Comparison of ENCODE assay signal across 15 mouse cellular contexts in the genomic region with DNA sequence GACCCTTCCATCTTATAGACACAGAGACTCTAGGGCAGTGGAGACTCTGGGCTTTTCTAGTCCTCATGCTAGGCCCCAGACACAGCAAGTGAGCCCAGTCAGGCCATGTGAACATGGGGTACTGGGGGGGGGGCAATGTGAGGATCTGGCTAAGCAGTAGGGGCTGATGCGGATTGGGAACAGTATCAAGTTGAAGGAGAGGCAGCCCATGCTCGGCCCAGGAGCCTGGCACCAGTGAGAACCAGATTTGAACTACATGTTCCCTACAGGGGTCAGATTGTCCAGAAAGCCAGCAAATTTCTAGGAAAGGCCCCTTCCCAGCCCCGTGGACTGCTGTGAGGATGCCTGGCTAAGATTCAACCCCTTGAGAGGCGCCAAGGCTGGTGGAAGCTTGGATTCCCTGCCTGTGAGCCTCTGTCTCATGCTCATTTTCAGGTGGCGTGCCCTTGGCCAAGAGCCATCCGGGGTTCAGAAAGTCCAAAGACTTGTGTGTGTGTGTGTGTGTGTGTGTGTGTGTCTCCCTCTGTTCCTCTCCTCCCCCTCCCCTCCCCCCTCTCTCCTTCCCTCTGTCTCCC. TPM values are rescaled to one million over a fixed set of nuclear protein-coding genes. Genes with fewer than 3 reads are reported as not detected.
DNase-seq lines count a peak whose midpoint lies in the region; ATAC-seq lines count a peak whose summit lies in the region.
"Had no signal": no experiment of that assay in that cellular context is flagged by ENCODE, and none has a peak within 500 bp of the region (broad histone marks: within the 10 kb centered on the region; RNA-seq: fewer than 3 reads in every experiment).

No protein-coding gene starts in this region.

- WGBS in hindbrain, embryonic 13.5 days: 83% methylated on average over 6 of the region's 6 CpGs
- 87% methylated on average over 6 of the region's 6 CpGs for WGBS in hindbrain, embryonic 10.5 days
- 83% methylated on average over 6 of the region's 6 CpGs for WGBS in midbrain, embryonic 14.5 days
- WGBS in midbrain, embryonic 15.5 days: 78% methylated on average over 6 of the region's 6 CpGs

- H3K4me1 ChIP-seq in hindbrain, embryonic 13.5 days (replicated peaks): peaks cover 7% of the 10 kb centered on the region; the same call in 1 of the 2 replicates
- peaks cover 14% of the 10 kb centered on the region; the same call in 1 of the 2 replicates for H3K4me1 ChIP-seq in hindbrain, embryonic 10.5 days (replicated peaks)
- H3K4me1 ChIP-seq in midbrain, embryonic 14.5 days (ENCODE audit: control insufficient read depth, insufficient read depth, low read length): no peaks in the 10 kb centered on the region
- peaks cover 11% of the 10 kb centered on the region; the same call in 1 of the 2 replicates for H3K4me1 ChIP-seq in midbrain, embryonic 15.5 days
- H3K4me1 ChIP-seq: liver, embryonic 12.5 days; neural tube, embryonic 12.5 days had no signal

- no peaks in the 10 kb centered on the region for H3K9me3 ChIP-seq in hindbrain, embryonic 13.5 days
- no peaks in the 10 kb centered on the region for H3K9me3 ChIP-seq in hindbrain, embryonic 10.5 days
- H3K9me3 ChIP-seq in midbrain, embryonic 14.5 days (ENCODE audit: control insufficient read depth, low read length): no peaks in the 10 kb centered on the region
- no peaks in the 10 kb centered on the region for H3K9me3 ChIP-seq in midbrain, embryonic 15.5 days
- H3K9me3 ChIP-seq: forebrain, embryonic 12.5 days; heart, embryonic 10.5 days; liver, embryonic 12.5 days; lung, embryonic 15.5 days; neural tube, embryonic 12.5 days had no signal

- DNase-seq in hindbrain, embryonic 10.5 days (ENCODE audit: low spot score): no peak
- DNase-seq in midbrain, embryonic 14.5 days: peak; percentile 21
- DNase-seq in kidney, adult 9 months: peak; percentile 45
- DNase-seq in lung, postnatal 14 days: no peak
- no peak for DNase-seq in heart, postnatal 36 days
- DNase-seq: gastrocnemius, postnatal 36 days; heart, postnatal 10 days; layer of hippocampus, postnatal 36 days had no signal

- no peaks in the 10 kb centered on the region for H3K36me3 ChIP-seq in hindbrain, embryonic 13.5 days
- no peaks in the 10 kb centered on the region for H3K36me3 ChIP-seq in hindbrain, embryonic 10.5 days
- H3K36me3 ChIP-seq in midbrain, embryonic 14.5 days (ENCODE audit: control insufficient read depth, insufficient read depth, low read length): no peaks in the 10 kb centered on the region
- no peaks in the 10 kb centered on the region for H3K36me3 ChIP-seq in midbrain, embryonic 15.5 days (replicated peaks)
- H3K36me3 ChIP-seq: forebrain, embryonic 12.5 days; heart, embryonic 10.5 days; liver, embryonic 12.5 days; lung, embryonic 15.5 days; neural tube, embryonic 12.5 days had no signal

- H3K27me3 ChIP-seq in hindbrain, embryonic 13.5 days: no peaks in the 10 kb centered on the region; the same call in 1 of the 2 replicates
- no peaks in the 10 kb centered on the region for H3K27me3 ChIP-seq in hindbrain, embryonic 10.5 days (ENCODE audit: insufficient read depth, poor library complexity, severe bottlenecking)
- no peaks in the 10 kb centered on the region for H3K27me3 ChIP-seq in midbrain, embryonic 14.5 days (ENCODE audit: control insufficient read depth, insufficient read depth, low read length)
- no peaks in the 10 kb centered on the region for H3K27me3 ChIP-seq in midbrain, embryonic 15.5 days (replicated peaks)
- H3K27me3 ChIP-seq: forebrain, embryonic 12.5 days; liver, embryonic 12.5 days; lung, embryonic 15.5 days; neural tube, embryonic 12.5 days had no signal

- H3K27ac ChIP-seq in hindbrain, embryonic 13.5 days: no peak overlapping the region
- no peak overlapping the region for H3K27ac ChIP-seq in hindbrain, embryonic 10.5 days
- H3K27ac ChIP-seq in midbrain, embryonic 14.5 days (replicated peaks; ENCODE audit: low read depth, low read length): no peak overlapping the region
- no peak overlapping the region for H3K27ac ChIP-seq in midbrain, embryonic 15.5 days
- H3K27ac ChIP-seq: forebrain, embryonic 12.5 days; heart, embryonic 10.5 days; liver, embryonic 12.5 days; lung, embryonic 15.5 days; neural tube, embryonic 12.5 days had no signal

- ATAC-seq in hindbrain, embryonic 13.5 days (ENCODE audit: low FRiP score): 0 out of 2 replicates have a peak, but pooled peaks have one; percentile 10
- ATAC-seq in midbrain, embryonic 14.5 days (ENCODE audit: low FRiP score, low TSS enrichment): no peak
- ATAC-seq in midbrain, embryonic 15.5 days (replicated peaks): no peak
- ATAC-seq: liver, embryonic 12.5 days had no signal

- intact Hi-C loops in heart, postnatal 36 days (cut with DNase I): no loop called here

- H3K4me2 ChIP-seq in hindbrain, embryonic 13.5 days: no peak overlapping the region
- no peak overlapping the region for H3K4me2 ChIP-seq in midbrain, embryonic 14.5 days (ENCODE audit: low read length)
- no peak overlapping the region for H3K4me2 ChIP-seq in midbrain, embryonic 15.5 days
- H3K4me2 ChIP-seq: forebrain, embryonic 12.5 days; liver, embryonic 12.5 days; lung, embryonic 15.5 days; neural tube, embryonic 12.5 days had no signal

- H3K9ac ChIP-seq in hindbrain, embryonic 13.5 days: no peak overlapping the region
- no peak overlapping the region for H3K9ac ChIP-seq in midbrain, embryonic 14.5 days (replicated peaks; ENCODE audit: low read length)
- no peak overlapping the region for H3K9ac ChIP-seq in midbrain, embryonic 15.5 days
- H3K9ac ChIP-seq: forebrain, embryonic 12.5 days; liver, embryonic 12.5 days; lung, embryonic 15.5 days; neural tube, embryonic 12.5 days had no signal

- no peak overlapping the region for H3K4me3 ChIP-seq in hindbrain, embryonic 13.5 days
- no peak overlapping the region for H3K4me3 ChIP-seq in hindbrain, embryonic 10.5 days
- no peak overlapping the region for H3K4me3 ChIP-seq in midbrain, embryonic 14.5 days (replicated peaks; ENCODE audit: low read depth, low read length)
- no peak overlapping the region for H3K4me3 ChIP-seq in midbrain, embryonic 15.5 days
- H3K4me3 ChIP-seq: forebrain, embryonic 12.5 days; heart, embryonic 10.5 days; liver, embryonic 12.5 days; lung, embryonic 15.5 days; neural tube, embryonic 12.5 days had no signal

RNA-seq across cellular contexts. Expression of a gene that starts 45.4 kb away (rescaled TPM):
- 0.40 and 0.42 TPM in 2 replicates for polyA plus RNA-seq in hindbrain, embryonic 13.5 days (2015; fragmentation: Nextera tagmentation; extraction: Ambion mirVana)
- 0.57 and 0.63 TPM in 2 replicates for polyA plus RNA-seq in hindbrain, embryonic 10.5 days (2016; fragmentation: Nextera tagmentation; extraction: Ambion mirVana)
- 0.36 and 2.5 TPM in 2 replicates for polyA plus RNA-seq in midbrain, embryonic 14.5 days (2014; fragmentation: Nextera tagmentation; extraction: Ambion mirVana)
- 2.2 and 3.1 TPM in 2 replicates for polyA plus RNA-seq in midbrain, embryonic 15.5 days (2015; fragmentation: Nextera tagmentation; extraction: Ambion mirVana)
- 1 to 10 TPM; 8.6 to 9.5 TPM for total RNA-seq in heart, postnatal 36 days (2021)

Comparison
In these comparisons a context has a peak if more than half of its experiments do, and no peak if none do; other contexts are left out.
1. DNase-seq: peak in midbrain, embryonic 14.5 days (single experiment) and kidney, adult 9 months (single experiment); none in hindbrain, embryonic 10.5 days (single experiment), lung, postnatal 14 days (single experiment) and heart, postnatal 36 days (0 of 2).